Mouse (Mus musculus) CD8-positive naive resting alpha-beta T cell, adult 2 months (primary cell): Measurements from ENCODE around the gene Banp.

Experiments used
- DNase-seq, 2 experiments: peaks; one replicate each; pipeline ENCODE4 v3.0.0; 2022; ENCODE audit warnings: low read depth in 2 of 2, low spot score in 2 of 2

Banp gene

DNA sequence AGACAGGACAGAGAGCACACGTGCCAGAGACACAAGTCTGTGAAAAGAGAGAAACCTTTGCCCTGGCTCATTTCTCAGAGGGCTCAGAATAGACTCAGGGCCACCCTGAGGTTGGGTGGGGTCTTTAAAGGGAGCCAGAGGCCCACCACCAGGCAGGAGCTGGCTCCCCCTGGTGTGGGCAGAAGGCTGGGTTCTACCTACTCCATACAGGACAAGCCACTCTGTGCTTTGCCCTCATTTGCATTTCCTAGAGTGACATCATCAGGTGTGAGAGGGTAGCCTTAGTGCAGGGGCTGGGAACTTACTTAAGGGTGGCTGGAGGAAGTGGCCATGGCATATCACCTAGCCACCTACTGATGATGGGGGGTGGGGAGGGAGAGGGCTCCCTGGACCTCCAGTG is 106.6 kb downstream of the Banp start:
- DNase-seq, result no peak

DNA sequence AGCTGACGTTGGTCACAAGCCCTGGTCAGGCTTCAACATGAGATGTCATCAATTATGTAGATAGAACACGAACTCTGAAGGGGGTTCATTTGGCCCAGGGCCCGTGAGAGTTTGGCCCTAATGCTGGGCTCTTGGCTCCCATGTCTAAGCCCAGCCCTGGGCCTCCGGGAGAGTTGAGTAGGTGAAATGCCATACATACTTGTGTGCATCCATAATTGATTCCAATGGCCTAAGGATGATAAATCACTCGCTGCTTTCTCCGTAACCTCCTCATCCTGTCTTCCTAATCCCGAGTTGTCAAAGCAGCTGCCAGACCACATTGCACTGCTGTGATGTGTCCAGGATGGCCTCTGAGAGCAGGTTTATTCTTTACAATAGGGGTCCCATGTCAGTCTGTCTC is 107.3 kb downstream of the Banp start:
- no peak for DNase-seq

DNA sequence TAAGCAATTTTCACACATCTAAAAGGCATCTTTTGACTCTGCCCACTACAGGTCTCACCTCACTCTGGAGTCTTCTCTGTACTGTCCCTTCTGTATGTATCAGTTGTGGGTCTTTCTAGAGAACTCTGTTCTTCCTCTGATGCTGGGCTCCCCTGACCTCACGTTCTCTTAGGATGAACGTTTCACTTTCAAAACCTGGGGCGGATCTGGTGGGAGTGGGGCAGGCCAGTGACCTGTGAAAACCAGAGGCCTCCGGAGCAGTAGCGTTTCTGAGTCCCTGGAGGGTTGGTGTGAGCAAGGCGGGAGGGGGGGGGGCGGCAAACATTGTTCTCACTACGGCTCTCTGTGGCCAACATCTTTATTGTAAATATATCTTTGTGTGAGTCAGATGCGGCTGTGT is 109.0 kb downstream of the Banp start:
- no peak for DNase-seq

DNA sequence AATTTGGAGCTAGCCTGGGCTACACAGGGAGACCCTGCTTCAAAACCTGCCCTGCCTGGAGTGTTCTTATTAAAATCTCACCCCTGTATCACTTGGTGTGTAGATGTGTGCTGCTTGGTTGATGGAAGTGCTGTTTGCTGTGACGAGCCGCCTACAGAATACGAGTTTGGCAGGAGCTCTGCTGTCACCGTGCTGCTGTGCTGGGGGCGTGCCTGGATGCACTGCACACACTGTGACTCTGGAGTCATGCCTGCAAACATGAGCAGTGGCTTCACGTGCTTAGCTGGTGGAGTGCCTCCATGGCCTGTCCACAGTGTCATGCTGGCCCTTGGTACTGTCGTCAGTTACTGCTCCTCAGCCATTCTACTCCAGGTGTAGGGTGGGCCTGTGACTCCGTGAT is 109.4 kb downstream of the Banp start:
- DNase-seq, result no peak

DNA sequence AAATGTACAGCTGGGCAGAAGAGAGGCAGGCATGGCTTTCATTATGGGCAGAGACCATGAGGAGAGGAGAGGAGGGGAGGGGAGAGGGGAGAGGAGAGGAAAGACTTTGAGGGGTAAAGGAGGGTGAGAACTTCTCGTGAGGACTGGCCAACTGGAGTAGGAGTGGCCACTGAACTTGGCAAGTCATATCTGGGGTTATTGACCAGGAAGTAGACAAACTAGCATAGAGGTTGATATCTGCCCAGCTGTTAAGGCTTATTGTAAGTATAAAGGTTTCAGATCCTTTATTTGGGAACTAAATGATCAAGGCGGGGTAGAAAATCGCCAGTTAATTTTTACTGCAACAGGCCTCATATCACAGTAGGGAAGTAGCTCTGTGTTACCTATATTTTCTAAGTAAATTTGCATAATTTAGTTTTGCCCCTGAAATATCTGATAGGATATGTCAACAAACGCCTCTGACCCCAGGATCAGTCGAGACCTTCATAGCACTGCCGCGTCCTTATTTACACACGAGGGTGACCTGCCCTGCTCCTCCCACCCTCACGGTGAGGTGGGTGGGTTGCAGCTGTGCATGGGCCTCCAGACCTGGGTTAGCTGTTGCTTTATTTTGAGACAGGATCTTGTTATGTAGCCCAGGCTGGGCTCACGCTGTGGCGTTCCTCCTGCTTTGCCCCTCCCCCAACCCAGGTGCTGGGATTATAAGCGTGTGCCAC is 113.1 kb downstream of the Banp start:
- DNase-seq, result no peak

DNA sequence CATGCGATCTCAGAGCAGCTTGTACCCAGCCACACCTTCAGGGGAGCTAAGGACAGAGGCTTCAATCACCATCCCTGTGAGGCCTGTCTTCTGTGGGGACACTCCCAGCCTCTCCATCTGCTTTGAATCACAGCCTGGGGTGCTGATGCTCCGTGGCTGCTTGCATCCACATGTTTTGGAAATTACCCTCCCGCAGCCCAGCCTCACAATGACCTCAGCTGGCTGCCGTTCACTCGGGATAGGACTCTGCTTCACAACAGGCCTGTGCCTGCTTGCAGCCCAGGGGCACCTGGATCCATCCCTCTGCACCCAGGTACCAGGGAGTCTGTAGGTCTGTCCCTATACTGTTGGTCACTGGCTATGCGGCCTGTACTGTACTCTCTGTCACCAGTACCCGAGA is 114.8 kb downstream of the Banp start:
- no peak for DNase-seq

DNA sequence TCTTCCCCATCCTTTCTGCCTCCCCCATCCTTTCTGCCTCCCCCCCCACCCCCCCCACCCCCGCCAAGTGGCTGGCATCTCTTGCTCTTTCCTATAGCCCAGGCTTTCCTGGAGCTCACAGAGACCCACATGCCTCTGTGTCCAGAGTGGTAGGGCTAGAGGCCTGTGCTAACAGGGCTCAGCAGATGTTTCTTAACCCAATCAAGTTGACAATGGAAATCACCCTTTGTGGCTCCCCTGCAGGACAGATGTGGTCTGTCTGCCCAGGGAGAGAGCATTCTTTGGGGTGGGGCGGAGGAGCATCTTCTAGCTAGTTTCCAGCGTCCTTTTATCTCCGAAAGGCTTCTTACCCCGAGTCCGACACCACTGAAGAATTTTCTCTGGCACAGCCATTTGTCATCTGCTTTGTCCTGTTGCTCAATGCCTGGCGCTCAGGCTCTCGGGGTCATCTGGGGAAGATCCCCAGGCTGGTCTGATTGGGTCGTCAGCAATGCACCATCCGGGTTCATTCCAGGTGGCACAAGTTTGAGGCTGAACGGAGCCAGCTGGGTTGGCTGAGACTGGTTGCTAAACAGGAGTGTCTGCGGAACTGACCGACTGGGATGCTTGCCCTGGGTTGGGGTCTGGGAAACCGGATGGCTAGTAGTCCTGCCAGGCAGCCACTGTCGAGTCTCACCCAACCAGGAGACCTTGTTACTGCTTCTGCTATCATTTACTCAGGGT is 118.4 kb downstream of the Banp start:
- no peak for DNase-seq

DNA sequence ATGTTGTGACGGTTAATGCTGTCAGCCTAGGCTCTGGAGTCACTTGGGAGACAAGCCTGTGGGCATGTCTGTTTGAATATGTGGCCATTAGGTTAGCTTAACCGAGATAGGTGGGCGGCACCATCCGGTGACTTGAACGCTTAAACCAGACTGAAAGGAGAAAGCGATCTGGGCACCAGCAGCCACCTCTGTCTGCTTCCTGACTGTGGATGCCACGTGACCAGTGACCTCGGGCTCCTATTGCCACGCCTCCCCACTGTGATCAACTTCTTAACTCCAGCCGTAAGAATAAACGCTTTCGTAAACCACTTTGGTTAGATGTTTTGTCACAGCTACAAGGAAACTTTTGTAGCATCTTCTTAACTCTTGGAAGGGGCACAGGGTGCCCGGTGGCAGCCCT is 119.1 kb downstream of the Banp start:
- no peak for DNase-seq

DNA sequence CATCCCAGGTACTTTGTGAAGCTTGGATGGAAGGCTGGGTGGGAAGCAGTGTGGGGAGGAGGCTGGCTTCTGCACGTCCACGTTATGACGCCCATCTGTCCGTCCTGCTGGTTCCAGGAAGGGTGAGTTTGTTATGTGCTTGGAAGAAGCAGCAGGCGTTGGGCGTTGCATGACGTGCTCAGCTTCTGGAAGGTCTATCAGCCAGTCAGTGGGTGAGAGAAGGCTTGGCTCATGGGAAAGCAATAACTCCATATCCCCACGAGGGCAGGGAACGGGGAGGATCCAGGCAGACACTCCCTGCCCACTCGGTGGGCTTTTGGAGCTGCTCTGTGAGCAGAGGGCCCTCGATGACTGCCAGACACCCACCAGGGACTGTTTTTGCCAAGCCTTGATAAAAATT is 119.7 kb downstream of the Banp start:
- no peak for DNase-seq

DNA sequence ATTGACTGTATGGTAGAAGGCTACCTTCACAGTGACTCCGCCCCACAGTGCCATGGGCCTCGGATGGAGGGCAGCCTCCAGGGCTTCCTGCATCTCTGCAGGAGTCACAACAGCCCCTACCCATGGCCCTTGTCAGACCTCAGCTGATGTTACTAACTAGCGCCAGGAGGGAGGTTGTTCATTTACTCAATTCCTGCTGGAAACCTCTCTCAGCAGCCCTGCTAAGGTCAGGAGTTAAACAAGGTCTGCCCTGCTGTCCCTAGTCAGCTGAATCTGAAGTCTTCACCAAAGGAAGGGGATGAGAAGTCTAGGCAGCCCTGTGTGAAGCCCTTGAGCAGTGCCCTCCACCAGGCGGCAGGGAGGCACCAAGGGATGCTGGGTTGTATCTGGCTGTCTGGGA is 121.6 kb downstream of the Banp start:
- no peak for DNase-seq

DNA sequence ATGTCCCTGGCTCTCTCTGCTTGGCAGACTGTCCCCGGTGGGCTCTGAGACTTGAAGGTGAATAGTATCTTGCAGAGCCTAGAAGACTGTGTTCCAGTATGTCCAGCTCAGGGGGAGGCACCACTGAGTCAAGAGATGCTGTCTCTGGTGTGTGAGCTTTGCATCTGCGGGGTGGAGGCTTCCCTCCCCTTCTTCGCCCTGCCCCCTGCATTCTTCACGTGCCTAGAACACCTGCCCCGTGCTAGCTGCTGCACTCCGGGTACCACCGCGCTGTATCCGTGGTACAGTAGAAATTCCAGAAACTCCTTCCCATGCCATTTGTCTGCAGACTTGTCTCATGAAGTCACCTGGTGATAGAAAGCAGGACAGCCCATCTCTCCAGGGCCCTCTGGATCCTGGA is 124.4 kb downstream of the Banp start:
- no peak for DNase-seq

DNA sequence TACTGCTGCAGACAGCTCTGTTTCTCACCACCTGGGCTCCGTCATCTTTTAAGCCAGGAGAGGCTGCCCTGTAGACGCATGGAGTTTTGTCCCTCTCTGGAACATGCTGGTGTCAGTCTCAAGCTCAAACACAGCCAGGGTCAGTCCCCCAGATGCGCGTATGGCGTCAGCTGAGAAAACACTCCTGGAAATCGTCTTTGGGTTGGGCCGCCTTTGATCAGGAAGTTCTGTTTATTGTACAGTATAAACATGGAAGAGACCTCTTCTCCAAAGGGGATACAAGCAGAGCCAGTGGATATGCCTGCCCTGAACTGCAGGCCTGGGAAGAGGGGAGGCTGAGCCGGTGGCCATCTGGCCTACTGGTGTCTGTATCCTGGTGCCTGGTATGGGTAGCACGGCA is 124.9 kb downstream of the Banp start:
- DNase-seq, result no peak

DNA sequence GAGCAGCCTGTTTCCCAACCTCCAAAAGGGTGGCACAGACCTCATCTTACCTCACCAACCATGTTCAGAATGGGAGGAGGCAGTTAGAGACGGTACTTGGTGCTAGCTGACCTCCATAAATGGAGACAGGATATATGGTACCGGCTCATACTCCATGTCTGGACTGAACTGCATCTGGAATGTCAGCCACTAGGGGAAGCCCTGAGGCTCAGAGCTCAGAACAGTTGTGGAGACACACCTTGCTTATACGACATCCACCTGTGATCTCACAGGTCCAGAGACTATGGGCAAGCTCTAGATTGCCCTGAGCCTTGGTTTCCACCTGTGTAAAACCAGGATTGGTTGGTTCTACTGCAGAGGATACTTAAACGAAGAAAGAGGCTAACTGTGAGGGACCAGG is 125.4 kb downstream of the Banp start:
- DNase-seq, result no peak

DNA sequence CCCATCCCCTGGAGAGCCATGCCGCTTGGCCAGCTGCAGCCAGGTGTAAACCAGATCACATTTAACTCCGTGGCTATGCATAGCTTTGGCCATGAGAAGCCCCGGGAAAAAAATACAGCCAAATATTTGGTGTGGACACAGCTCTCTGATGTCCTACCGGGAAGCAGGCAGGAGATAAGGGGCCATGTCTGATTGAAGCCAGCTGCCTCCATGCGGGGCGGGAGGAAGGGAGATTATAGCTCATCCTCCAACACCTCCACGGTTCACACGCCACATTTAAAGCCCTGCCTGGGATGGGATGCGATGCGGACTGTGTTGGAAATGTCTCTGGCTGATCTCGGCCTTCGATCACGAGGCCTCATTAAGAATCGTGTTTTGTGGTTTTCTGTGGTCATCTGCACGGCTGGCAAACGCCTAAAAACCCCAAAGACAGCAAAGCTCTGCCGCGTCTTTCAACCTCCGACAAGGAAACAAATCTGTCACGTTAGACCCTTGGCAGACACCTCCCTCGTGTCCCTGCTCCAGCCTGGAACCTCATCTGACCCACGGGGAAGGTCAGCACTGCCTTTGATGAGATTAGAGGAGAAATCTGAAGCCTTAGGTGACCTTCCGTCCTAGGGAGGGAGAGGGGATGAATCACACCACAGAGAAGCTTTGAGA is 126.8 kb downstream of the Banp start:
- DNase-seq, result no peak

DNA sequence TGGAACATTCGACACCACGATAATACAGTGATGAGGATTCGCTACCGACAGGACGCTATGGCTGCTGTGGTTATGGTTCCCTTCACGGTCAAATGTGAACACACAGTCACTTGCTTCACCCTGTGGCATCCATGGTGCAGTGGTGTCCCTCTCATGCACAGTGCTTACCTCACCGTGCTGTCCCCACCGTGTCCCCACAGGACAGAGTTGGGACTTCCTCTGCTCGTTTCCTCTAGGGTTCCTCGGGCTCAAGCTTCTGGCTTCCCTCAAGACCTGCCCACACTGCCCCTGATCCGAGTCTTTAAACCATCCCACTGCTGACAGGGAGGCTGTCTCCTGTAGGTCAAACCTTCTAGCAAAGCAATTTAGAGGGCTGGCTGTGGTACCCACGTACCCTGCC is 128.8 kb downstream of the Banp start:
- no peak for DNase-seq
